Mouse (Mus musculus): ENCODE results near the gene Mier1.

DNA sequence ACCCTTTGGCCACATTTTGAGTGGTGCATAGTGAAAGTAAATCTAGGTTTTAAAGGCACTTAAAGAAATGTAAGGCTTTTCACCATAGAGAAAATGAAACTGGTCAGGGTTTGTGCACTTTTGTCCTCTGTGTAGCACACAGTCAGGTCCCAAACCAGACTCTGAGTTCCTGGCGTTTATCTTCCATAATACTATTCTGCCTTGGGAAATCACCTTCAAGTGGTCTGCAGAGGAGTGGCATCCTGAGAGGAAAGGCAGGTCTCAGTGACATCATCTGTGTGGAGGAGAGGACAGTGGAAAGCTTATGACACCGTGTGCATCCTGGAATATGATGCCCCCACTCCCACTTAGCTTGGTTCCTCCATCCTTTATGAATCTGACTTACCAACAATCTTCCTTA is 8.9 kb downstream of the Mier1 start:
- no peak for TF ChIP-seq CTCF (IDR thresholded peaks at IDR 0.05; ENCODE audit: control insufficient read depth, insufficient read depth, insufficient replicate concordance, low read depth, low read length)
- no peak for TF ChIP-seq POLR2A (IDR thresholded peaks at IDR 0.05; ENCODE audit: control insufficient read depth, low read depth, low read length)

Data from testis, adult 2 months (tissue).